Mouse (Mus musculus) lung, embryonic 15.5 days (tissue): ENCODE measurements at regions not wholly inside any gene's neighbourhood (a gene's known extent, or its start where the extent isn't known, plus 50 kb on each side); places are given as distances from the start of the nearest gene placed in this dataset.
"Not testable (repeated sequence)": the region's sequence is repeated elsewhere in the genome, so short reads cannot be mapped to it uniquely, and the experiment has no call there.

Source experiments
- ATAC-seq: fragments of 200-750 bp; cut with Nextera tagmentation; 2 replicates; pipeline ENCODE4 v1.8.0; 2017; ENCODE audit warnings: moderate number of reproducible peaks, borderline replicate concordance; ENCODE audit not compliant: low FRiP score, low TSS enrichment; ENCODE audit errors: extremely low read depth
- H3K27ac ChIP-seq: fragments of 300-500 bp; sonication (generic); 2 replicates; pipeline ENCODE4 v1.5.1; 2015; ENCODE audit warnings: moderate library complexity, mild to moderate bottlenecking, inconsistent platforms
- H3K27me3 ChIP-seq: fragments of 300-500 bp; sonication (generic); 2 replicates; pipeline ENCODE4 v1.6.1; 2015; ENCODE audit warnings: inconsistent platforms
- H3K36me3 ChIP-seq: fragments of 300-500 bp; sonication (generic); 2 replicates; pipeline ENCODE4 v1.6.1; 2015; ENCODE audit warnings: inconsistent platforms
- H3K4me1 ChIP-seq: fragments of 300-500 bp; sonication (generic); 2 replicates; pipeline ENCODE4 v1.6.1; 2015; ENCODE audit warnings: inconsistent platforms
- H3K4me2 ChIP-seq: fragments of 300-500 bp; sonication (generic); 2 replicates; pipeline ENCODE4 v1.6.1; 2015; ENCODE audit warnings: inconsistent platforms, mild to moderate bottlenecking, moderate library complexity
- H3K4me3 ChIP-seq: fragments of 300-500 bp; sonication (generic); 2 replicates; pipeline ENCODE4 v1.5.1; 2015; ENCODE audit warnings: mild to moderate bottlenecking, inconsistent platforms
- H3K9ac ChIP-seq: fragments of 300-500 bp; sonication (generic); 2 replicates; pipeline ENCODE4 v1.6.1; 2015; ENCODE audit warnings: inconsistent platforms
- H3K9me3 ChIP-seq: fragments of 300-500 bp; sonication (generic); 2 replicates; pipeline ENCODE4 v1.6.1; 2016; ENCODE audit warnings: inconsistent platforms
- WGBS: fragments of 180-500 bp; shearing (Covaris S2); methylation state at CpG from one replicate; pipeline ENCODE4 v1.1.7; 2015; 5-methylcytosine and 5-hydroxymethylcytosine counted together

DNA sequence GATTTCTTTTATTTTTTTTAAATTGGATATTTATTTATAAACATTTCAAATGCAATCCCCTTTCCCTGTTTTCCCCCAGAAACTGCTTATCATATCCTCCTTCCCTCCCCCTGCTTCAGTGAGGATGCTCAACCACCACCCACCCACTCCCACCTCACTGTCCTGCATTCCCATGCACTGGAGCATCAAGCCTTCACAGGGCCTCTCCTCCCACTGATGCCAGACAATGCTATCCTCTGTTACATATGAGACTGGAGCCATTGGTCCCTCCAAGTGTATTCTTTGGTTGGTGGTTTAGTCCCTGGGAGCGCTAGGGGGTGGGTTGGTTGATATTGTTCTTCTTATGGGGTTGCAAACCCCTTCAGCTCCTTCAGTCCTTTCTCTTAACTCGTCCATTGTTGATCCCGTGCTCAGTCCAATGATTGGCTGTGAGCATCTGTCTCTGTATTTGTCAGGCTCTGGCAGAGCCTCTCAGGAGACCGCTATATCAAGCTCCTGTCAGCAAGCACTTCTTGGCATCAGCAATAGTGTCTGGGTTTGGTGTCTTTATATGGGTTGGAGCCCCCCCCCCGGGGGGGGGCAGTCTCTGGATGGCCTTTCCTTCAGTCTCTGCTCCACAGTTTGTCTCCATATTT lies 519.6 kb downstream of the Gm4340 start:
- not testable (repeated sequence) for H3K27me3 ChIP-seq, H3K36me3 ChIP-seq, H3K4me3 ChIP-seq, H3K4me1 ChIP-seq, H3K4me2 ChIP-seq, H3K9me3 ChIP-seq, ATAC-seq, H3K9ac ChIP-seq, H3K27ac ChIP-seq
- WGBS, result 66% methylated on average over 5 of the region's 5 CpGs
